Mouse (Mus musculus): ENCODE data around the gene Herc3.

Gene Herc3

DNA sequence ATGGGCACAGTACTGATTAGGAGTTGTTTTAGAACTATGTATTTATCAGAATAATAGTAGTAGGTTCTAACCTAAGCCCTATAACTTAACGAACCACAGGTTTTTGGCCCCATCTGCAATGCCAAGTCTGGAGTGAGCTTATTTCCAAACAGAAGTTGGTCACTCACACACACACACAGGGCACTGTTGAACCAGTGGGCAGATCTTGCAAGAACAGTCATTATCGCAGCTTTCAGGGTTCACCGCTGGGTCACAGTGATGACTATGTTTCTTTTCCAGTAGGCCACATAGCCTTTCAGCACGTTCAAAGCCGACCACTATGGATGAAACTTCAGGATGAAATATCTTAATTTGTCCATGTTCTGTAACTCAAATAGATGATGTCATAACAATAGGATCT lies 91.2 kb downstream of the Herc3 start:
- DNase-seq, result no peak

DNA sequence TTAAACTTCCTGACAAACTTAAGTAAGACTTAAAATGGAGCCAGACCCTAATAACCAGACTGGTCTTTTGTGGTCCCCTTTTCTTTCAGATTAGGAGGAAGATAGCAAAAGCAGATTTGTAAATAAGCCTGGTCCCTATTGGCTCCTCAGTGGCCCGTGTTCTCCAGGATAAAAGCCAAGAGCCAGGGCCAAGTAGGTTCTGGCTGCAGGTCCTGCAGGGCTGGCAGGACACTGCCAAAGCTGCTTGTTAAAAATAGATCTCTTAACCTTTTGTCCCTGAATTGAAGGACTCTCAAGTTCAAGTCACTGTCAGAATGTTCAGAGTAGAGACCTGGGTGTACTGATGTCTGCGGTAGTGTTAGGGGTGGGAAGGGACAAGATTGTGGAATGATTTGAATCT lies 96.6 kb downstream of the Herc3 start:
- DNase-seq, result peak; percentile 77 to 84

- DNase-seq, result peak; percentile 36 to 58
Observed at GRCm38 (mm10) chr6:58929911-58930431, 98.7 kb downstream of the Herc3 start.

DNA sequence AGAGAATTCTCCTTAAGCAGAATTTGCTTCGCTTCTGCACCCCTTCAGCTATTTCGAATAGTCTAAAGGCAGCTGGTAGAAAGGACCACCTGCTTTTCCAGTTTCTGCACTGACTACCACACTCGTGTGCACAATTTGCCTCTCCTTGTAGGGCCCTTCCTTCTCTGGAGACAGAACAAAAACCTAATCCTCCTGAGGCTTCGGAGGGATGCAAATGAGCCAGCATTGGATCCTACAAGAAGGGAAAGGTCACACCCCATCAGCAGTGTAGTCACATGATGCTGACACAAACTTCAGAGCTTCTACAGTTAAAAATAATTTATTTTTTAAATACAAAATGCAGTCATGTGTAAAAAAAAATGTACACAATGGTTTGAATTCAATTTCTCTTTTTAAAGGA lies 99.9 kb downstream of the Herc3 start:
- no peak for DNase-seq

DNA sequence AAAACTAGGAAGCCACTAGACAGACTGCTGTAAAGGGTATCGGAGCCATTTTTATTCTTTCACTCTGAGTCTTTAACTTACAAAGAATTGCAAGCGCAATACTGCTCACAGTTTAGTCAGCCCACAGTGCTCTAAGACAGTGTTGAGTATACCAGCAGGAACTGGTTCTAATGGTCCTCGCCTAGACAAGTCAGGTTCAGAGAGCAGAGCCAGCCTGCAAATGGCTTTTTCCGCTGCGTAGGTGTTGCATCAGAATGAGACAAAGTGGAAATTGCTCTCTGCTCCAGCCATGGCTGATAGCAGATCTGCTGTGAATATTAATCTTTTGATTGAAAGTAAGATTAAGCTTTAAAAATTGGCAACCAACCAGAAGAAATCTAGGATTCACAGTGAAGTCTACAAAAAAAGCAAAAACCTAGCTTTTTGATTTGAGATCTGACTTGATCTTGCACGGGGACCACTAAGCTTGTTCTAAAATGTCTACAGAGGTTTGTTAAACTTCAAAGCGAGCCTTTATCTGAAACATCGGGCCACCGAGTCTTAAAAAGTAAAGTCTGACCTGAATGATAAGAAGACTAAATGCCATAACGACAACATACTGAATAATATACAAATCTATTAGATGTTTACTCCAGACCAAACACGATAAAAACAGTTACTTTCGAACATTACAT lies 101.4 kb downstream of the Herc3 start:
- DNase-seq, result peak; percentile 25 to 32

DNA sequence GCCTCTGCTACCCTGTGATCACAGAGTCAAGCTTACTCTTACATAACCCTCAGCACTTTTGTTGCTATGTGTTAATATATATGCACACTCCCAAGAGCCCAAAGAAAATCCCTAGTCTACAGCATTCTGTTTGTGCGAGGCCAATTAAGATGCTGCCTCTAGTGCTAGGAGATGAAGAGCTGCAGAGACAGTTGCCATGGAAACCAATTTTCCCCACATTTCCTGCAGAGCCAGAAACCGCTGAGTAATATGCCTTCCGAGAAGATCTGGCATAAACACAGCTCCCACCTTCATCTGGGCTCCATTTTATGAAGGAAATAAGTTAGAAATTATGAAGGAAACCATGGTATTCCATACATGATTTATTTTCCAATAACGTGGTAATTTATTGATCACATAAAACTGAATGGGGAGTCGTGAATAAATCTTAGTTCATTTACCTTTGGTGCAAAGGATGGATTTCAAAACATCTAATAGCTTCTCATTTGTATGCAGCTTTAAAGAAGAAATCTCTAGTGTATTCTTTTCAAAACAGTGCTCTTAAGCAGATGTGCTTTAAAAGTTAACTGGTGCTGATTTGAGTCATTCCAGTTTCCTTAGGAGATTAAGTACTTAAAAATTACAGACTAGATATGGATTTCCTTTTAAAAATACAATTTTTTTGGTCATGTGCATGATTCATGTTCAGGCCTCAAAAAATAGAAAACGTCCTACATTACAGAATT lies 102.1 kb downstream of the Herc3 start:
- peak; percentile 58 to 67 for DNase-seq

GRCm38 (mm10) chr6:58934144-58934543 lies 102.9 kb downstream of the Herc3 start:
- no peak for DNase-seq

- DNase-seq, result no peak
Observed at GRCm38 (mm10) chr6:58937726-58938125, 106.5 kb downstream of the Herc3 start.

DNA sequence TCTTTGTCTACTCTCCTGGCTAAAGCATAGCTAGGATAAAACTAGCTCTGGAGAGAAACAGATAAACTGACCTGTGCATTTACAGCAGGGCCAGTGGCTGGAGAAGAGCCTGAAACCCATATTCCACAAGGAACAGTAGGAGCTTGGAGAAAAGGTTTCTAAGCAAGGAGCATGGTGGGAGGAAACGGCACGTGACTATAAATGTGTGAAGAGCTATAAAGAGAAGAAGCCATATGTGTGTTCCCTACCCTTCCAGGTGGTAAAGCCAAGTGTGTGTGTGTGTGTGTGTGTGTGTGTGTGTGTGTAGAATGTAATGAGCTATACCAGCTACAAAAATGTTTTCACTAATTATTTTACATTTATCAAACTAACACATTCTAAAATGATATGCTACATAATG lies 111.0 kb downstream of the Herc3 start:
- no peak for DNase-seq

DNA sequence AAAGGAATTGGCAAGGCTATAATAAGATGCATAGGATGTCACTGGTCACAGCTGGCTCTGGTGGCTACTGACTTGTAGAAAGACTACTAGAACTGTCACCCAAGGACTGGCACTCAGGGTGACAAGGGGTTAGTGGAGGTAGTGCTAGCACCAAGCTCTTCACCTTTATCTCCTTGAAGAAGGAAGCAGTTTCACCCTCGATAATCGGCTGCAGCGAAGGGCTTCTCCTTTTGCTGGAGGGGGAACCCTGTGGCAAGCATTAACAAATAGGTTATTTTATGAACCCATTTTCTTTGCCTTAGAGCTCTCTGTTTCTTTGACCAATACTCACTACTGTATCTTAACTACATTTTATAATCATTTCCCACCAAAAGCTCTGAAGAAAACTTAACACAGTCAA lies 112.7 kb downstream of the Herc3 start:
- no peak for DNase-seq

- no peak for DNase-seq
Observed at GRCm38 (mm10) chr6:58946246-58946645, 115.0 kb downstream of the Herc3 start.

GRCm38 (mm10) chr6:58946840-58947239 lies 115.6 kb downstream of the Herc3 start:
- DNase-seq, result no peak

GRCm38 (mm10) chr6:58950410-58950809 lies 119.1 kb downstream of the Herc3 start:
- no peak for DNase-seq

DNA sequence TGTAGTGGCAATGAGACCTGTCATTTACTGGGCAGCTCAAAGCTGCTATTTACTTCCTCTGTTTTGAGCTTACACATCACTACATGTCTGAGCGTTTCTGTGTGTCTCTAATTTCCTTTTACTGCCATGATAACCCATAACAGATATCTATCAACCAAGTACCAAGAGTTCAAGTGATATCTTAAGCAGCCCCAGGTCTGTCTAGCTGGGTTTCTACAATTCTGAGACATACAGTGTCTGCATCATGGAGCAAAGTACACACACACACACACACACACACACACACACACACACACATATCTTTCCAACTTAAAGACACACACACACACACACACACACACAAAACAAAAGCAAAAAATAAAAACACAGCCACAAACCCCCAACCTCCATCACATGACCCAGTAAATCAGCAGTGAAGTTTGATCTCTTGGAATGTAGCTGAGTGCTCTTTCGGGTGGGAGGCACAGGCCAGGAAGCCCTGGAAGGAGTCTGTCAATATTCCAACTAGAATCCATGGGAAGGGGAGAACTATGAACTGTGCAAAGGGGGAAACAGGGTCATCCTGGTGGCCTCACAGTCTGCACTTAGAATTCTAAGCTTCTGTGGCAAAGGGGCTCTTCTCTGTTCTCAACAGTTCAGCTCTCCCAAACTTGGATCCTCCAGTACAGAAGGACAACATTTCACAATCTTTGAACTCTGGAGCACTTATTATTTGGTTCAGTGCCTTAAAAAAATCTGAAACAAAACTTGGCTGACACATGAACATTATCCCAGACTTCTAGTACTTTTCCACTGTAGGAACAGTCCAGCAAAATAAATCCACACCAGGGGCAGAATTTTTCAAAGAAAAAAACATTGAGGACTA lies 120.1 kb downstream of the Herc3 start:
- DNase-seq, result no peak

GRCm38 (mm10) chr6:58960523-58960922 lies 129.3 kb downstream of the Herc3 start:
- no peak for DNase-seq

DNA sequence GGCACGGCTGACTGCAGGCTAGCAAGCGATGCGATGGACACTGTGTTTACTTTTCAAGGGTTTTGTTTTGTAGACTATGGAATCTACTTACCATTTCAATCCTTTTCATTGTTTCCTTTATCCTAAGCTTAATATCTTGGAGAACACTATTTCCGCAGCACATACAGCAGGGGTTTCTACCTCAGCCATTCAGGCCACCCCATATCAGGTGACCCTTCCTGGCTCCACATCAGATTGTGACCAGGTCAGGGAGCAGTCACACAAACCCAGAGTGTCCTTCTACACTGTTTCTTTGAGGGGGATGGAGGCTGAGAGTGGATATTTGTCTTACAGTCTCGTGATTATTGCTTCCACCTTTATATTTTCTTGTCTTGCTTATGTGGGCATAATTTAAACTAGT lies 131.4 kb downstream of the Herc3 start:
- peak; percentile 39 to 44 for DNase-seq

DNA sequence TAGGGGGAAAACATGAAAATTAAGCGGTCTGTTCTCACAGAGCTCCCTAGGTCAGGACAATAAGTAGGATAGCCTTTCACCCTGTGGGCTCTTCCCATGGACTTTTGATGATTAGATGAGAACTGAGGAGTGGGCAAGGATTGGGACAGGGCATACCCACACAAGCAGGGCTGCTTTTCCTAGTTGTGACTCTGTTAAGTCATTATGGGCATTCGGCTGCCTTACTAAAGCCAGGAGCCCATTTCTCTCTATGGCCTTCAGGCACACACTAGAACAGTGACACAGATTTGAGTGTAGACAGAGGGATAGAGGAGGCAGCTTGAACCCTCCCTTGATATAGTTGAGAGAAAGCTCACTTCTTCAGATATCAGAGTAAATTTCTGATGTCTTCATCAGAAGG lies 132.8 kb downstream of the Herc3 start:
- peak; percentile 25 to 55 for DNase-seq

DNA sequence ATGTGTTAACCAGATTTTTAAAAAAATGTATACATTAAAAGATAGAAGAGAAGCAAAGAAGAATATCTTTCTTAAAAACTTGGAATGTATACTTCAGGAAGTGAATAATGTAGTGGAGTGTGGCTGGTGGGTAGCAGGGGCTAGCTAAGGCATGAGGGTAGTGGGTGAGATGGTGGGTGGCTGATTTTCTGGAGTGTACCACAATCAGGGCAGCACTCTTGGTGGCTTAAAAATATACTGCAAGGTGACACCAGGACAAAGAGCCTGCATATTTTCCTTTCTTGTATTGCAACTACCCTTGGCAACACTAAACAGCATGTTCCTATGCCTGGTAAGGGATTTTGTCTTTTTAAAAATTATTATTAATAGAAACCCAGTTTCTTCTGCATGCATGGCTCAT lies 133.3 kb downstream of the Herc3 start:
- peak in 1 of 2 experiments; percentile 42 for DNase-seq

DNA sequence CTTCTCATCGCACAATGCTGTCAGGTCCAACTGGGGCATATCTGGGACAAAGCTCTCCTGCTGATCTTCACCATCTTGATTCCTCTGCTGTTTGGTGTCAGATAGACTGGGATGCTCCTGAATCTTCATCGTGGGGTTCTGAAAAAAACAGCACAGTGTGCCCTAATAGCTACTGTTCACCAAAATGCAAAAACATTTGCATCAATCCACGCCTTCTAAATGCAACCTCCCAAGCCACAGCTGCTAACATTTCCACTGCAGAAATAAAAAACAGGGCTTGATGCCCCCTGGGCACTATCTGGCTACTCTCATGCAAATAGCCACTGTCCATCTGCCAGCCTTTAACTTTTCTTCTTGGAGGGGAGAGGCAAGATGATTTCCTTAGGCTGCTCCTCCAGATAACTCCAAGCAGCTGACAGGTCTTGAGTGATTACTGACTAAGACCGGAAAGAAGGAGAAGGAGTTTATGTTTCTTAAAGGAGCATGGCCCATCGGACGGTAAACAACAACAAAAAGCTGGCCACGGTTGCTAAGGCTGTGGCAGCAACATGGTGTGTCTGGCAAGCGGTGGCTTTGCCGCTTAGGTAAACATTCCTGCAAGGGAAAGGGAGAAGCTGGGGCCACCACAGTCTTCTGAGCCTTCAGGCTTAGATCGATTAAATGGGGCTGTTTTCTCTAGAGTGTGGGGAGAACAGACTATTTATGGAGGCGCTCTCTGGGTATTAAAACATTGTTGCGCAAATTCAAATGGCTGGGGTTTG lies 134.0 kb downstream of the Herc3 start:
- peak; percentile 75 to 83 for DNase-seq

DNA sequence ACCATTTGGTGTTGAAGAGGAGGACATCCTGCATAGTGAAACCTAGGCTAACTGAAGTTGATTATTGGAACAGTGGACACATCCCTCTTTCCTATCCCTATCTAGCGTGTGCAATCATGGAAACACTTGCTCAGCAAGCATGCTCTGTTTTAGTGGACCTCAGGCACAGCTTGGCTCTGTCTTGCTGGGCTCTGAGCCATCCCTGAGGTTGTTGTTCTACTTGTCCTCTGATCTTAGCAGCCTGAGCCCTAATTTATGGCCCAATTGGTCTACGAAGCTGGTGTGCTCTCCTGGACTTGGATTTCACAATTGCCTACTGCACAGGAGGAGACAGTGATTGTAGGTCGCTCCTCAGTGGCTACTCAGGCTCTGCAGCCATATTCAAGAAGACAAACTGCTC lies 137.0 kb downstream of the Herc3 start:
- DNase-seq, result peak; percentile 39 to 54
